ENCODE assay signal across 18 mouse cellular contexts in the genomic region with DNA sequence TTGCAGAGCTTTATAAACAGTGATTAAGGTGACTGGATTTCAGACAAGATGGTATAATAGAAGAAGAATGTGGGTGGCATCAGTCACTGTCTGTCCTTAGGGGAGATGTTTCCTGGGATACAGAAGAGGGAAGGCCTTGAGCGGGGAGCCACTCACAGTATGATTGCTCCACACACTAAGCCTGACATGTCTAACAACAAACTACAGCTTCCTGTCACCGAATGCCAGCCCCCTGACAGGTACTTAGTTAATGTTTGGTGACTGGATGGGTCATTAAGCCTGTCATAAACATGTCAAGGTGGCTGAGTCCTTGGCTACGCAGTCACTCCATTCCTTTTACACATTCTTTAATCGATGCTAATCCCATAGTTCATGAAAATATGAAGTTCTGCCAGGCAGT. TPM values are rescaled to one million over a fixed set of nuclear protein-coding genes. Genes with fewer than 3 reads are reported as not detected.
A peak's percentile ranks its signal among the peaks of the same experiment; 100 is the strongest.
DNase-seq lines count a peak whose midpoint lies in the region; ATAC-seq and TF ChIP-seq lines count a peak whose summit lies in the region.
"Had no signal": no experiment of that assay in that cellular context is flagged by ENCODE, and none has a peak within 500 bp of the region (broad histone marks: within the 10 kb centered on the region; RNA-seq: fewer than 3 reads in every experiment).

No protein-coding gene starts in this region.

- ATAC-seq in lung, postnatal 0 days, result no peak
- ATAC-seq in kidney, embryonic 16.5 days (ENCODE audit: low FRiP score, low TSS enrichment), result no peak
- ATAC-seq in stomach, postnatal 0 days (ENCODE audit: low FRiP score, low TSS enrichment), result no peak
- ATAC-seq in cerebellum, adult (ENCODE audit: insufficient number of reproducible peaks, low FRiP score, low TSS enrichment), result no peak
- ATAC-seq: midbrain, embryonic 13.5 days had no signal

- H3K4me2 ChIP-seq in lung, postnatal 0 days (replicated peaks; ENCODE audit: low read depth, low read length), result no peak overlapping the region
- H3K4me2 ChIP-seq in kidney, embryonic 16.5 days (replicated peaks; ENCODE audit: low read depth, low read length), result no peak overlapping the region
- no peak overlapping the region for H3K4me2 ChIP-seq in stomach, postnatal 0 days (replicated peaks; ENCODE audit: low read depth)
- H3K4me2 ChIP-seq: midbrain, embryonic 13.5 days; neural tube, embryonic 13.5 days had no signal

- peak; percentile 57 for DNase-seq in adrenal gland, adult 2 months
- no peak for DNase-seq in adrenal gland, postnatal 25 days
- no peak for DNase-seq in lung, postnatal 0 days (ENCODE audit: low spot score)
- no peak for DNase-seq in lung, postnatal 36 days
- no peak for DNase-seq in layer of hippocampus, adult 2 months (ENCODE audit: low spot score in 2 of 2)
- no peak for DNase-seq in stomach, postnatal 0 days (ENCODE audit: low spot score)
- DNase-seq: cerebellum, adult 18-20 months; cerebellum, postnatal 36 days; heart, adult 2 months; layer of hippocampus, postnatal 36 days; right cerebral cortex, adult 18-20 months; thymus, postnatal 14 days had no signal

- H3K27me3 ChIP-seq in lung, postnatal 0 days (replicated peaks; ENCODE audit: insufficient read depth, low read length), result no peaks in the 10 kb centered on the region
- H3K27me3 ChIP-seq in kidney, embryonic 16.5 days (ENCODE audit: insufficient read depth, low read length), result no peaks in the 10 kb centered on the region
- H3K27me3 ChIP-seq in stomach, postnatal 0 days (ENCODE audit: control insufficient read depth, insufficient read depth, low read length), result no peaks in the 10 kb centered on the region
- H3K27me3 ChIP-seq: midbrain, embryonic 13.5 days; neural tube, embryonic 13.5 days had no signal

- no peaks in the 10 kb centered on the region for H3K9me3 ChIP-seq in lung, postnatal 0 days (ENCODE audit: low read length)
- no peaks in the 10 kb centered on the region for H3K9me3 ChIP-seq in kidney, embryonic 16.5 days (ENCODE audit: low read length)
- H3K9me3 ChIP-seq in stomach, postnatal 0 days (ENCODE audit: control insufficient read depth, low read length), result no peaks in the 10 kb centered on the region
- H3K9me3 ChIP-seq: G1E; midbrain, embryonic 13.5 days; neural tube, embryonic 13.5 days had no signal

- no peak for TF ChIP-seq CTCF in lung, postnatal 0 days (IDR thresholded peaks at IDR 0.05)
- TF ChIP-seq CTCF in layer of hippocampus, adult 2 months (conservative IDR thresholded peaks at IDR 0.05), result no peak
- TF ChIP-seq CTCF in stomach, postnatal 0 days (IDR thresholded peaks at IDR 0.05; ENCODE audit: low read depth), result no peak

- H3K4me1 ChIP-seq in lung, postnatal 0 days (ENCODE audit: insufficient read depth, low read depth, low read length), result peaks cover 10% of the 10 kb centered on the region; the same call in 1 of the 2 replicates
- peaks cover 30% of the 10 kb centered on the region for H3K4me1 ChIP-seq in kidney, embryonic 16.5 days (ENCODE audit: insufficient read depth, low read length)
- H3K4me1 ChIP-seq in stomach, postnatal 0 days (replicated peaks; ENCODE audit: control insufficient read depth, insufficient read depth), result no peaks in the 10 kb centered on the region

- peak overlapping the region; percentile 9; the same call in 1 of the 2 replicates for H3K27ac ChIP-seq in lung, postnatal 0 days (ENCODE audit: low read length)
- H3K27ac ChIP-seq in kidney, embryonic 16.5 days (ENCODE audit: low read length), result peak overlapping the region; percentile 2; the same call in 1 of the 2 replicates
- no peak overlapping the region for H3K27ac ChIP-seq in layer of hippocampus, adult 2 months
- H3K27ac ChIP-seq in stomach, postnatal 0 days (replicated peaks), result no peak overlapping the region
- H3K27ac ChIP-seq: heart, adult 2 months; liver, embryonic 14.5 days; midbrain, embryonic 13.5 days; neural tube, embryonic 13.5 days had no signal

- 60% methylated on average over 4 of the region's 4 CpGs for WGBS in lung, postnatal 0 days
- 52% methylated on average over 4 of the region's 4 CpGs for WGBS in kidney, embryonic 16.5 days
- 61% methylated on average over 4 of the region's 4 CpGs for WGBS in stomach, postnatal 0 days

- no peak for TF ChIP-seq EP300 in lung, postnatal 0 days (IDR thresholded peaks at IDR 0.05)
- TF ChIP-seq EP300 in stomach, postnatal 0 days (optimal IDR thresholded peaks at IDR 0.05), result no peak

- H3K9ac ChIP-seq in lung, postnatal 0 days (replicated peaks; ENCODE audit: low read depth), result no peak overlapping the region
- no peak overlapping the region for H3K9ac ChIP-seq in kidney, embryonic 16.5 days (replicated peaks; ENCODE audit: low read length)
- no peak overlapping the region for H3K9ac ChIP-seq in stomach, postnatal 0 days (ENCODE audit: low read length)
- H3K9ac ChIP-seq: liver, embryonic 14.5 days; midbrain, embryonic 13.5 days; neural tube, embryonic 13.5 days had no signal

- no peaks in the 10 kb centered on the region for H3K36me3 ChIP-seq in lung, postnatal 0 days (ENCODE audit: insufficient read depth, low read length)
- H3K36me3 ChIP-seq in kidney, embryonic 16.5 days (ENCODE audit: insufficient read depth, low read length), result no peaks in the 10 kb centered on the region
- no peaks in the 10 kb centered on the region for H3K36me3 ChIP-seq in stomach, postnatal 0 days (ENCODE audit: control insufficient read depth, insufficient read depth, low read length)
- H3K36me3 ChIP-seq: G1E; midbrain, embryonic 13.5 days; neural tube, embryonic 13.5 days had no signal

- no peak overlapping the region for H3K4me3 ChIP-seq in lung, postnatal 0 days (ENCODE audit: low read depth, low read length)
- H3K4me3 ChIP-seq in kidney, embryonic 16.5 days (ENCODE audit: low read length), result no peak overlapping the region
- H3K4me3 ChIP-seq in layer of hippocampus, adult 2 months, result no peak overlapping the region
- no peak overlapping the region for H3K4me3 ChIP-seq in stomach, postnatal 0 days (ENCODE audit: low read depth, low read length)
- H3K4me3 ChIP-seq: heart, adult 2 months; midbrain, embryonic 13.5 days; neural tube, embryonic 13.5 days had no signal

RNA-seq across cellular contexts. Expression of gene Fcho2, which starts 3.0 kb away (rescaled TPM):
- total RNA-seq in adrenal gland, adult 2 months (2021), result 10 to 100 TPM; 45.9 to 49.9 TPM
- polyA plus RNA-seq in adrenal gland, adult 2 months (2012; rRNA removed), result 5.8 and 6.6 TPM in 2 replicates
- total RNA-seq in adrenal gland, postnatal 25 days (2021), result 50.5 and 67.1 TPM in 2 replicates
- polyA plus RNA-seq in lung, postnatal 0 days (2015; fragmentation: Nextera tagmentation; extraction: Ambion mirVana), result 45.9 and 54.8 TPM in 2 replicates
- 37.5 and 44.7 TPM in 2 replicates for polyA plus RNA-seq in kidney, embryonic 16.5 days (2015; fragmentation: Nextera tagmentation; extraction: Ambion mirVana)
- 10 to 100 TPM; 37.7 to 44.8 TPM for total RNA-seq in layer of hippocampus, adult 2 months (2021)
- polyA plus RNA-seq in stomach, postnatal 0 days (2015; fragmentation: Nextera tagmentation; extraction: Ambion mirVana), result 19.6 and 21.9 TPM in 2 replicates

Comparison
In these comparisons a context has a peak if more than half of its experiments do, and no peak if none do; other contexts are left out.
1. H3K27ac ChIP-seq: peak in lung, postnatal 0 days (single experiment) and kidney, embryonic 16.5 days (single experiment); none in layer of hippocampus, adult 2 months (single experiment) and stomach, postnatal 0 days (single experiment).